Mouse (Mus musculus): ENCODE results near the gene Flt3.

Flt3 gene

DNA sequence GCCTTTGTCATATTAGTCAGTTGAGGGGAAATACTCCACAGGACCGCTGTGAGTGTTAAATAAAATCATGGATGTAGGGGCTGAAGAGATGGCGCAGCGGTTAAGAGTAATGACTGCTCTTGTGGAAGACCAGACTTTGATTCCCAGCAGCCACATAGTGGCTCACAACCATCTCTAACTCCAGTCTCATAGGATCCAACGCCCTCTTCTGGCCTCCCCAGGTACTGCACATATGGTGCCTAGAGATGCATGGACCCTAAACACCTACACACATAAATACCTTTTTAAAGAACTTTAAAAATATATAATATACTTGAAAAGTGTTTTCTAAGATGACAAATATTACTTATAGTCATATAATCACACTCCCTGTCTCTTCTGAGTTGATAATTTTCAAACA lies 115.9 kb downstream of the Flt3 start:
- no peak for DNase-seq (ENCODE audit: low spot score in 2 of 2)

Measured in frontal cortex, postnatal 36 days (tissue).